Mouse (Mus musculus): ENCODE results near the gene Olfr926.
"Not testable (repeated sequence)": the region's sequence is repeated elsewhere in the genome, so short reads cannot be mapped to it uniquely, and the experiment has no call there.

Olfr926 gene

GRCm38 (mm10) chr9:38876826-38877225, at the start of gene Olfr926:
Gene Olfr926, plus strand, starts transcription at chr9:38877126.
- no peak for DNase-seq

GRCm38 (mm10) chr9:38833027-38833426, 43.9 kb upstream of the Olfr926 start:
- no peak for DNase-seq

GRCm38 (mm10) chr9:38844149-38844548, 32.8 kb upstream of the Olfr926 start, which contains the start of gene Olfr924:
Gene Olfr924, plus strand, starts transcription at chr9:38844449.
- DNase-seq = no peak

- DNase-seq = no peak
Measured at GRCm38 (mm10) chr9:38854760-38855159, 22.2 kb upstream of the Olfr926 start, which contains the start of gene Olfr26. Gene Olfr26, plus strand, starts transcription at chr9:38855060.

GRCm38 (mm10) chr9:38874880-38875279, 2.0 kb upstream of the Olfr926 start:
- DNase-seq = not testable (repeated sequence)
